Mouse (Mus musculus) gastrocnemius, postnatal 36 days (tissue): ENCODE measurements around the gene Gm5155. TPM values are rescaled to one million over a fixed set of nuclear protein-coding genes. Genes with fewer than 3 reads are reported as not detected.
"Not testable (repeated sequence)": the region's sequence is repeated elsewhere in the genome, so short reads cannot be mapped to it uniquely, and the experiment has no call there.

Source experiments
- DNase-seq, 2 experiments: peaks; one replicate each; pipeline ENCODE4 v3.0.0; 2022
- intact Hi-C: fragments of 180-260 bp; cut with DNase I; formaldehyde crosslinking; loops from one replicate; pipeline ENCODE4 v1.15.1; 2025
- long read RNA-seq, 2 experiments: library from polyadenylated mRNA; stranded (forward); transcript quantifications; one replicate each; pipeline ENCODE4 v2.0.0; 2021
- total RNA-seq, 2 experiments: library from RNA; stranded (reverse); gene quantifications; 2 replicates each; pipeline ENCODE4 v1.2.3; 2021

Gene Gm5155
- total RNA-seq: not detected
- long read RNA-seq, experiment 1: 0 reads
- long read RNA-seq, experiment 2: 0 reads

- no peak for DNase-seq
- intact Hi-C loops: no loop called here
Observed at GRCm38 (mm10) chr7:17871467-17871866, at the start of gene Gm5155. TSS of gene Gm5155 (plus strand) at chr7:17871767.

DNA sequence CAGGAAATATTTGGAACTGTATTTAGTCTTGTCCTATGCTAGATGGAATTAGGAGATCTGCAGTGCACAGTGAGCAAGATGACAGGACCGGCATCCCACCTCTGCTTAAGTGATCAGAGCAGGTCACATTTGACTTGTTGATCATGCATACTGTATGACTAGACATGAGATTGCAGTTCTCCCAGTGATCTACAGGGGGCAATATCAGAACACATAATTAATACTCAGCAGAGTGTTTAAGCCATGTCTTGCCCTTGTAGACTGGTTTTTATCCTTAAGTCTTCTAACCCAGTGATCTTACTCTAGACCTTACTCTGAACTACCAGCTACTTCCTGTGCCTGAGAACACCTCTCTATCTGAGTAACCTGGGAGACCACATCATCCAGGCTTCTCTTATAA lies 791 bp upstream of the Gm5155 start:
- intact Hi-C loops: no loop called here
- no peak for DNase-seq

GRCm38 (mm10) chr7:17895341-17895740 lies 23.8 kb downstream of the Gm5155 start:
- intact Hi-C loops, DNase-seq: not testable (repeated sequence)

- no peak for DNase-seq
- intact Hi-C loops: no loop called here
Observed at GRCm38 (mm10) chr7:17903146-17903915, 31.8 kb downstream of the Gm5155 start.

Other genes starting within 250 kb of the Gm5155 start
- not detected for gene Ceacam5, start 158.5 kb upstream of the Gm5155 start, total RNA-seq
- gene Ceacam14, start 59.1 kb upstream of the Gm5155 start, total RNA-seq: not detected
- gene Ceacam11, start 100.4 kb downstream of the Gm5155 start, total RNA-seq: not detected
- not detected for gene Ceacam13, start 138.1 kb downstream of the Gm5155 start, total RNA-seq
- gene Ceacam12, start 194.2 kb downstream of the Gm5155 start, total RNA-seq: not detected